Mouse (Mus musculus): ENCODE results near the gene Tex37.

The Tex37 gene

DNA sequence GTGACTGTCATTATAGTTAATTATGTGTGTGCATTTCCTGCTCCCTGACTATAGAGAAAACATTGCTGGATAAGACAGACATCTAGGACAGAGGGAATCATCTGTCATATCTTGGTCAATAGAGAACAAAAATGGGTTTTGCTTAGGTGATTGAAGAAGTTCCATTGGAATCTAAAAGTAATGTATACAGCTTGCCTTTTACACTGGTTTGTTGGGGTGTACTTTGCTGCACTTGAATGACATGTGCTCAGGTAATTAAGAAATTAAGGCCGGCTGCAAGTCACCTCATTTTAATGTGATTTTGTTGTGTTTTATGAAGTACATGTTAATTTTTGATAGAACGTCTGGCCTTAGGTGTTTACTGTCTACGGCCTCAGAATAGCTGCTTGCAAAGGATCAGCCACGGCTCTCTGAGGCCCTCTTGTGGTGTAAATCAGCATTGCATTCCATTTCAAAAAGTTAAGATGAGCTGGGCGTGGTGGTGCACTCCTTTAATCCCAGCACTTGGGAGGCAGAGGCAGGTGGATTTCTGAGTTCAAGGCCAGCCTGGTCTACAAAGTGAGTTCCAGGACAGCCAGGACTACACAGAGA, 37.9 kb downstream of the Tex37 start:
- DNase-seq: peak; percentile 85

DNA sequence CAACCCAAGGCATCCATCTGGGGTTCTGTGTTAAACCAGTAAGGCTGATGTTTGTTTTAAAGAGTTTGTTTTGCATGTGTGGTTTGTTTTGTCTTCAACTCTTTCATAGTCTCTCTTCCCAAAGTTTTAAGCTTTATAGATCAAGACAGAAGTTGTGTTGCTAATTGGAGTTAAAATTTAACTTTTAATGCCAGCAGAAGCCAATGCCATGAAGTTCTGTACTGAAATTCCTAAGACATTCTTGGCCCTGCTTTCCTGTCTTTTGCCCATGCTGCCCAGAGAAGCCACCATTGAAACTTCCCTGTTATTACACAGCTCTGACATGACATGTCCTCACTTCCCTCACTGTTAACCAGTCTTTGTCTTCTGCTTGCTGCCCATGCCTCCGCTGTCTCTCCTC, 43.7 kb downstream of the Tex37 start:
- no peak for DNase-seq

DNA sequence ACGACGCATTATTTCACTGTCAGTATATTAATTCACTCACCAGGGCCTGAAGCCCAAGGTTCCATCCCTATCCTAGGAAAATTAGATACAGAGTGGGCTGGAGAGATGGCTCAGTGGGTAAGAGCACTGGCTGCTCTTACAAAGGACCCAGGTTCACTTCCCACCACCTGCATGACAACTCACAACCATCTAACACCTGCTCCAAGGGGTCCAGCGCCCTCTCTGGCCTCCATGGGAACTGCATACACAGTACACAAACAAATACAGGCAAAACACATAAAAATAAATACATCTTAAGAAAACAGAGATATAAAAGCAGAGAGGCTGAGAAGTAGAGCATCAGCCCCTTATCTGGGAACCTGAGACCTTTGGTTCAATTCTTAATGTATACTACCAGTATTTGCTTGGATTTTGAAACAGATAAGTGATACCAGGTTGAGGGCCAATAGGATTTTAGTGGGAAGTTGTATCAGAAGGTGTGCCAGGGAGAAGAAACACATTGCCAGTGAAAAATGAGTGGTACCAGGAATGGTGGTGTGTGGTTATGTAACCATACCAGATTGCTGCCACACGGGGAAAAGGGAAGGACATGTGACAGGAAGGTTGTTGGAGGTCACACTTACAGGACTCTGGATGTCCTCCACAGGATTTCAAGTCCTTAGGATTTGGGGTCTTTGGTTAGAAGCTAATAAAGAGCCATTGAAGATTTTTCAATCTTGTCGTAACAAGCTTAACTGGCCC, 44.5 kb downstream of the Tex37 start:
- no peak for DNase-seq

DNA sequence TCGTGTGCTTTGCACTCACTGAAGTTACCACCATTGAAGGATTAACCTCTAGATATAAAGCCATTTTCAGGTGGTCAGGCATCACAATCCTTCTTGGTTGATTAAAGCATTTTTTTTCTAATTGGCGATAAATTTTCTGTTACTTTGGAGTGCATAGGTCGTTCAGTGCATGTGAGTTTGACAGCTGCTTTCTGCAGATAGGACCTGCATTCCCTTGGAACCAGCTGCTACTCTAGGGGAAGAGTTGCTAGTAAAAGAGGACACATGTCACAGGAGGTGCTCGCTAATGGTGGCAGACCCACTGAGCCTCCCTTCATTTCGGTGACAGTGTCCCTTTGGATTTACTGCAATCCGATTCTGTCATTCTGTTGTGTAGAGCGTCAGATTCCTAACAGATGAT, 46.2 kb downstream of the Tex37 start:
- DNase-seq: no peak

DNA sequence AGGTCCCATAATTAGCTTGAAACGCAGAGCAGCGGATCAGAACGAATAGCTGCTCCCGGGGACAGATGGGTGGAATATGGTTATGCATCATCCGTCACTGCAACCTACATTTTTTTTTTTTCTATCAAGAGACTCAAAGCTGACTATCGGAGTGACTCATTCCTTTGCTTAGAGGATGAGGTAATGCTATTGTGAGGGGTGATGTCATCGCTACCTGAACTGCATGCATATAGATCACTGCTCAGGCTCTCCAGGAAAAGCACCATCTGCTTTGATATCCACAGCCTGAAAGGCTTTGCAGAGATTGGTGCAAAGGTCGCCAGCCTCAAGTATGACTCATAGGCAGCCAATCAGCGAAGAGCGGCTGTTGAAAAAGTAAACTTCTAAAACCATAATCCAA, 46.6 kb downstream of the Tex37 start:
- DNase-seq: no peak

DNA sequence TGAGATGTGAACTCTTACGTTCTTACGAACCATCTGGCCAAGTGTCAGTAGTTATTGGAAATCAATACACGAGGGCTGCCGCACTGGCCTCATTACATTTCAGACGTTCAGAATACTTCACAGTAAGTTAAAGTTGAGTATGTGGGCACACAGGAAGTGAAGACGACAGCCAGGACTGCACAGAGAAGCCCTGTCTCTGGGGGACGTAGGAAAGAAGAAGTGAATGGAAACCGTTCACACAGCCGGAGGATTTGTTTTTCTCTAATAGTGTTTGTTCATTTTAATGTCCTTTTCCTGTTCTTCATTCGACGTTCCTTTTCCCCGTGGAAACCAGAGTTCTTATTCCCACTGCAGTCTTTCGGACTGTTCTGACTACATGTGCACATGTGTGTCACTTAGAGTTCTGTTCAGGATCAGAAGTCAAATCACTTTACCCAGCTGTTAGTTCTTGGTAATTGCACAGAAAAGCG, 47.2 kb downstream of the Tex37 start:
- DNase-seq: no peak

DNA sequence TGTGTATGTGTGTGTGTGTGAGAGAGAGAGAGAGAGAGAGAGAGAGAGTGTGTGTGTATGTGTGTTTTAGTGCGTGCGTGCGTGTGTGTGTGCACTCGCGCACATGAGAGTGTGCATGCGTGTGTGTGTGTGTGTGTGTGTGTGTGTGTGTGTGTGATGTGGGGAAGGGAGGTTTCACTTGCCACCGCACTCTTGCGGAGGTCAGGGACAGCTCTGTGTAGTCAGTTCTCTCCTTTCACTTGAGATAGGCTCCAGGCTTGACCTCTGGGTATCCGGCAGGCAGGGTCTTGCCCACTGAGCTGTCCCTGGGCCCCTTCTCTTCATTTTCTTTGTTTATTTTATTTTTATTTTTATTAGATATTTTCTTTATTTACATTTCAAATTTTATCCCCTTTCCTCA, 51.4 kb downstream of the Tex37 start:
- no peak for DNase-seq

DNA sequence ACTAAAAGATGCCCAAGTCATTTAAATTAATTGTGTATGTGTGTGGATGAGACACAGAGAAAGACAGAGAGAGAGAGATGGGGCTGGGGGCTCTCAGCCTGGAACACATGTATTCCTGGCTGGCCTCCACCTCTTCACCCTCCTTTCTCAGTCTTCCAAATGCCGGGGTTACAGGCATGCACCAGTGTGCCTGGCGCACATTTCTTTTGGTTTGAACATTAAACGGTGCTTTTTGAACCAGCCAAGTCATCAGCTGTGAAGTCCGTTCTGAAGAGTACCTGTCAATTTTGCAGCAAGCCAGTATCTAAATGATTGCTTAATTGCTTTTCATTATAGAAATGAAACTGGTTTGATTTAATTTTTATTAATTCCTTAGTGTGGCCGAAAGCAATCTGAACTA, 52.0 kb downstream of the Tex37 start:
- DNase-seq: no peak

DNA sequence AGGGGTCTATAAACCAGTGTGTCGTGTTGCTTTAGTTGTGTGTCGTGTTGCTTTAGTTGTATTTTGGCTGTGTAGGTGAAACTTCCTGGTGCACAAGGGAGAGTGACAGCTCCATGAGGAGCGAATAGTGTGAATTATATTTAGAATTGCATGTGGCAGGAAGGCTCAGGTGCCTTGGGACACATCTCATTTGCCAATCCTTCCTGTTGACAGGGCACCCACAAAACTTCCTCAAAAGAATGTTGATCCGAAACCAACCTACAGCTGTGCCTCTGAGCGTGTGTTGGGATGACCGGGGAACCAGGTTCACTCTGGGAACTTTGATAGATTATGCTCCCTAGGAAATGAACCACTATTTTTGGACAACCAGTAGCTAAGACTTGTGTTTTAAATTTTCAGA, 54.4 kb downstream of the Tex37 start:
- DNase-seq: no peak
